Mouse (Mus musculus): Measurements from ENCODE around the gene Ikbke. TPM values are rescaled to one million over a fixed set of nuclear protein-coding genes. Genes with fewer than 3 reads are reported as not detected.

Ikbke gene
- total RNA-seq, 2 experiments from 2014 or later: 22.1 to 25.9 TPM

Other genes starting within 250 kb of the Ikbke start
- gene Mapkapk2, start 181.8 kb downstream of the Ikbke start, total RNA-seq (2015): 196 and 217 TPM in 2 replicates
- gene Mapkapk2, start 181.8 kb downstream of the Ikbke start, total RNA-seq (2017): 196 and 233 TPM in 2 replicates
- gene Dyrk3, start 141.3 kb downstream of the Ikbke start, total RNA-seq (2015): 6.4 and 7.9 TPM in 2 replicates
- gene Dyrk3, start 141.3 kb downstream of the Ikbke start, total RNA-seq (2017): 4.0 and 5.7 TPM in 2 replicates
- 36.9 and 37.6 TPM in 2 replicates for gene Eif2d, start 126.4 kb downstream of the Ikbke start, total RNA-seq (2015)
- gene Eif2d, start 126.4 kb downstream of the Ikbke start, total RNA-seq (2017): 29.7 and 34.0 TPM in 2 replicates
- gene Rassf5, start 34.3 kb downstream of the Ikbke start, total RNA-seq (2015): 46.0 and 48.9 TPM in 2 replicates
- gene Rassf5, start 34.3 kb downstream of the Ikbke start, total RNA-seq (2017): 45.1 and 47.6 TPM in 2 replicates
- 32.5 and 40.9 TPM in 2 replicates for gene Srgap2, start 247.7 kb upstream of the Ikbke start, total RNA-seq (2015)
- gene Srgap2, start 247.7 kb upstream of the Ikbke start, total RNA-seq (2017): 12.0 and 14.8 TPM in 2 replicates
- gene Fam72a, start 248.3 kb upstream of the Ikbke start, total RNA-seq (2015): 9.8 and 11.4 TPM in 2 replicates
- gene Fam72a, start 248.3 kb upstream of the Ikbke start, total RNA-seq (2017): 3.4 and 5.2 TPM in 2 replicates